Mouse (Mus musculus) stomach, embryonic 15.5 days (tissue): ENCODE measurements around the gene Bzw2. TPM values are rescaled to one million over a fixed set of nuclear protein-coding genes. Genes with fewer than 3 reads are reported as not detected.

ENCODE experiments used
- ATAC-seq: fragments of 200-750 bp; cut with Nextera tagmentation; 2 replicates; pipeline ENCODE4 v1.8.0; 2017; ENCODE audit warnings: low read depth, moderate number of reproducible peaks, moderate TSS enrichment; ENCODE audit not compliant: insufficient read depth, low FRiP score
- H3K27ac ChIP-seq: fragments of 300-500 bp; sonication (generic); 2 replicates; pipeline ENCODE4 v1.5.1; 2015; ENCODE audit warnings: mild to moderate bottlenecking, inconsistent platforms
- H3K27me3 ChIP-seq: fragments of 300-500 bp; sonication (generic); replicated peaks from 2 replicates; pipeline ENCODE4 v1.6.1; 2015; ENCODE audit warnings: inconsistent platforms
- H3K36me3 ChIP-seq: fragments of 300-500 bp; sonication (generic); 2 replicates; pipeline ENCODE4 v1.6.1; 2015; ENCODE audit warnings: inconsistent platforms
- H3K4me1 ChIP-seq: fragments of 300-500 bp; sonication (generic); 2 replicates; pipeline ENCODE4 v1.6.1; 2015; ENCODE audit warnings: inconsistent platforms
- H3K4me2 ChIP-seq: fragments of 300-500 bp; sonication (generic); 2 replicates; pipeline ENCODE4 v1.6.1; 2015; ENCODE audit warnings: mild to moderate bottlenecking, inconsistent platforms
- H3K4me3 ChIP-seq: fragments of 300-500 bp; sonication (generic); replicated peaks from 2 replicates; pipeline ENCODE4 v1.5.1; 2015; ENCODE audit warnings: inconsistent platforms
- H3K9ac ChIP-seq: fragments of 300-500 bp; sonication (generic); 2 replicates; pipeline ENCODE4 v1.6.1; 2015; ENCODE audit warnings: inconsistent platforms
- H3K9me3 ChIP-seq: fragments of 300-500 bp; sonication (generic); 2 replicates; pipeline ENCODE4 v1.6.1; 2016; ENCODE audit warnings: inconsistent platforms
- WGBS: fragments of 180-500 bp; shearing (Covaris S2); methylation state at CpG from one replicate; pipeline ENCODE4 v1.1.7; 2015; 5-methylcytosine and 5-hydroxymethylcytosine counted together
- polyA plus RNA-seq: library from polyadenylated mRNA; unstranded; fragments of >200 nt; fragmentation: Nextera tagmentation; extraction: Ambion mirVana; gene quantifications from 2 replicates; pipeline ENCODE4 v1.2.1, GENCODE M21; 2015

The Bzw2 gene
- polyA plus RNA-seq, 1 experiment from 2014 or later = 179 TPM

GRCm38 (mm10) chr12:36157304-36157637 lies 609 bp downstream of the Bzw2 start:
- under 1% methylated on average over 14 of the region's 14 CpGs for WGBS
- Histone ChIP-seq H3K4me2 (peak overlapping the region; percentile 80), H3K4me3 (peak overlapping the region; percentile 97), H3K36me3 (no peaks in the 10 kb centered on the region), H3K9ac (peak overlapping the region; percentile 54), H3K27ac (peak overlapping the region; percentile 94), H3K27me3 (no peaks in the 10 kb centered on the region), H3K9me3 (no peaks in the 10 kb centered on the region), H3K4me1 (0 out of 2 replicates have a peak, but pooled peaks cover 5% of the 10 kb centered on the region)
- ATAC-seq = peak; percentile 43

- peak within 1 kb of the TSS; percentile 97 for H3K4me3 ChIP-seq
- no peaks in the 10 kb centered on the region for H3K9me3 ChIP-seq
- H3K27me3 ChIP-seq = no peaks in the 10 kb centered on the region
- no peaks in the 10 kb centered on the region for H3K36me3 ChIP-seq
- 0% methylated on average over 42 of the region's 42 CpGs for WGBS
- H3K4me1 ChIP-seq = 0 out of 2 replicates have a peak, but pooled peaks cover 5% of the 10 kb centered on the region
- H3K4me2 ChIP-seq = peak within 1 kb of the TSS; percentile 80
- ATAC-seq = peak; percentile 95
- peak within 1 kb of the TSS; percentile 94 for H3K27ac ChIP-seq
- H3K9ac ChIP-seq = peak within 1 kb of the TSS; percentile 80
Observed at GRCm38 (mm10) chr12:36156637-36157303, 1.1 kb downstream of the Bzw2 start, which contains the start of gene Ankmy2. Gene Ankmy2, plus strand, starts transcription at chr12:36157114.

- Histone ChIP-seq H3K4me3 (peak overlapping the region; percentile 97), H3K9me3 (no peaks in the 10 kb centered on the region), H3K4me1 (0 out of 2 replicates have a peak, but pooled peaks cover 5% of the 10 kb centered on the region), H3K36me3 (no peaks in the 10 kb centered on the region), H3K27ac (peak overlapping the region; percentile 94), H3K27me3 (no peaks in the 10 kb centered on the region), H3K4me2 (peak overlapping the region; percentile 80), H3K9ac (peak overlapping the region; percentile 80)
- 0% methylated on average over 33 of the region's 33 CpGs for WGBS
- no peak; the same call in 1 of the 2 replicates for ATAC-seq
Observed at GRCm38 (mm10) chr12:36156101-36156636, 1.7 kb downstream of the Bzw2 start.

GRCm38 (mm10) chr12:36155141-36155641 lies 2.7 kb downstream of the Bzw2 start:
- peak overlapping the region; percentile 80 for H3K4me2 ChIP-seq
- no peaks in the 10 kb centered on the region for H3K36me3 ChIP-seq
- ATAC-seq = no peak
- peak overlapping the region; percentile 97 for H3K4me3 ChIP-seq
- WGBS = 13% methylated on average over 8 of the region's 8 CpGs
- H3K9ac ChIP-seq = peak overlapping the region; percentile 80; the same call in 1 of the 2 replicates
- H3K27ac ChIP-seq = no peak overlapping the region
- H3K27me3 ChIP-seq = no peaks in the 10 kb centered on the region
- H3K4me1 ChIP-seq = 0 out of 2 replicates have a peak, but pooled peaks cover 5% of the 10 kb centered on the region
- H3K9me3 ChIP-seq = no peaks in the 10 kb centered on the region

- no peak overlapping the region for H3K27ac ChIP-seq
- no peak for ATAC-seq
Observed at GRCm38 (mm10) chr12:36150737-36151136, 7.1 kb downstream of the Bzw2 start.

GRCm38 (mm10) chr12:36150265-36150664 lies 7.6 kb downstream of the Bzw2 start:
- no peaks in the 10 kb centered on the region for H3K4me1 ChIP-seq
- WGBS = 78% methylated on average over 2 of the region's 2 CpGs
- no peak overlapping the region for H3K4me2 ChIP-seq
- no peak overlapping the region for H3K9ac ChIP-seq
- ATAC-seq = no peak
- no peaks in the 10 kb centered on the region for H3K27me3 ChIP-seq
- no peak overlapping the region for H3K27ac ChIP-seq
- no peaks in the 10 kb centered on the region for H3K36me3 ChIP-seq
- H3K9me3 ChIP-seq = no peaks in the 10 kb centered on the region
- H3K4me3 ChIP-seq = no peak overlapping the region

More at GRCm38 (mm10) chr12:36150737-36151136, 7.1 kb downstream of the Bzw2 start:
- no peaks in the 10 kb centered on the region for H3K27me3 ChIP-seq
- H3K4me1 ChIP-seq = no peaks in the 10 kb centered on the region
- H3K9me3 ChIP-seq = no peaks in the 10 kb centered on the region
- no peak overlapping the region for H3K4me2 ChIP-seq
- 84% methylated on average over 2 of the region's 2 CpGs for WGBS
- H3K9ac ChIP-seq = no peak overlapping the region
- no peak overlapping the region for H3K4me3 ChIP-seq
- H3K36me3 ChIP-seq = no peaks in the 10 kb centered on the region

GRCm38 (mm10) chr12:36146230-36147011 lies 11.5 kb downstream of the Bzw2 start:
- WGBS = 84% methylated on average over 3 of the region's 3 CpGs
- Histone ChIP-seq H3K27me3 (no peaks in the 10 kb centered on the region), H3K4me3 (no peak overlapping the region), H3K4me1 (no peaks in the 10 kb centered on the region), H3K27ac (no peak overlapping the region), H3K9me3 (no peaks in the 10 kb centered on the region), H3K4me2 (no peak overlapping the region), H3K36me3 (no peaks in the 10 kb centered on the region), H3K9ac (no peak overlapping the region)
- ATAC-seq = no peak

- H3K4me1 ChIP-seq = no peaks in the 10 kb centered on the region
- no peak for ATAC-seq
- no peaks in the 10 kb centered on the region for H3K27me3 ChIP-seq
- no peak overlapping the region for H3K4me3 ChIP-seq
- 0 out of 2 replicates have a peak, but pooled peaks cover 3% of the 10 kb centered on the region for H3K36me3 ChIP-seq
- no peak overlapping the region for H3K9ac ChIP-seq
- 85% methylated on average over 6 of the region's 6 CpGs for WGBS
- no peak overlapping the region for H3K27ac ChIP-seq
- no peaks in the 10 kb centered on the region for H3K9me3 ChIP-seq
- H3K4me2 ChIP-seq = no peak overlapping the region
Observed at GRCm38 (mm10) chr12:36140401-36140800, 17.5 kb downstream of the Bzw2 start.

- H3K36me3 ChIP-seq = peaks cover 10% of the 10 kb centered on the region; the same call in 1 of the 2 replicates
Observed at GRCm38 (mm10) chr12:36137192-36137591, 20.7 kb downstream of the Bzw2 start.

GRCm38 (mm10) chr12:36136285-36136684 lies 21.6 kb downstream of the Bzw2 start:
- Histone ChIP-seq H3K4me2 (no peak overlapping the region), H3K9me3 (no peaks in the 10 kb centered on the region), H3K27ac (no peak overlapping the region), H3K4me3 (no peak overlapping the region), H3K4me1 (no peaks in the 10 kb centered on the region), H3K27me3 (no peaks in the 10 kb centered on the region), H3K9ac (no peak overlapping the region), H3K36me3 (peaks cover 10% of the 10 kb centered on the region; the same call in 1 of the 2 replicates)
- no peak for ATAC-seq
- whole genome bisulfite sequencing = 91% methylated on average over 8 of the region's 8 CpGs

More at GRCm38 (mm10) chr12:36137192-36137591, 20.7 kb downstream of the Bzw2 start:
- H3K9me3 ChIP-seq = no peaks in the 10 kb centered on the region
- no peak overlapping the region for H3K27ac ChIP-seq
- no peaks in the 10 kb centered on the region for H3K4me1 ChIP-seq
- no peak overlapping the region for H3K9ac ChIP-seq
- no peak for ATAC-seq
- WGBS = 81% methylated on average over 4 of the region's 4 CpGs
- no peaks in the 10 kb centered on the region for H3K27me3 ChIP-seq
- no peak overlapping the region for H3K4me3 ChIP-seq
- H3K4me2 ChIP-seq = no peak overlapping the region

GRCm38 (mm10) chr12:36135409-36135808 lies 22.5 kb downstream of the Bzw2 start:
- H3K9ac ChIP-seq = no peak overlapping the region
- no peak for ATAC-seq
- no peak overlapping the region for H3K27ac ChIP-seq
- peaks cover 10% of the 10 kb centered on the region; the same call in 1 of the 2 replicates for H3K36me3 ChIP-seq
- no peaks in the 10 kb centered on the region for H3K27me3 ChIP-seq
- no peak overlapping the region for H3K4me3 ChIP-seq
- H3K4me1 ChIP-seq = no peaks in the 10 kb centered on the region
- no peaks in the 10 kb centered on the region for H3K9me3 ChIP-seq
- WGBS = 89% methylated on average over 3 of the region's 3 CpGs
- H3K4me2 ChIP-seq = no peak overlapping the region
